Mouse (Mus musculus): Measurements from ENCODE around the gene Itpr2. TPM values are rescaled to one million over a fixed set of nuclear protein-coding genes. Genes with fewer than 3 reads are reported as not detected.

The Itpr2 gene
- polyA plus RNA-seq, 1 experiment from 2014 or later: 8.0 TPM

- Histone ChIP-seq H3K9ac (no peak overlapping the region), H3K4me1 (peaks cover 2% of the 10 kb centered on the region; the same call in 1 of the 2 replicates), H3K36me3 (no peaks in the 10 kb centered on the region), H3K4me3 (no peak overlapping the region), H3K27ac (no peak overlapping the region), H3K4me2 (replicated peaks) (no peak overlapping the region), H3K9me3 (replicated peaks) (no peaks in the 10 kb centered on the region), H3K27me3 (no peaks in the 10 kb centered on the region)
- no peak for ATAC-seq (ENCODE audit: low FRiP score)
- WGBS: 93% methylated on average over 3 of the region's 3 CpGs
Measured at GRCm38 (mm10) chr6:146212339-146212738, 289.7 kb downstream of the Itpr2 start.

DNA sequence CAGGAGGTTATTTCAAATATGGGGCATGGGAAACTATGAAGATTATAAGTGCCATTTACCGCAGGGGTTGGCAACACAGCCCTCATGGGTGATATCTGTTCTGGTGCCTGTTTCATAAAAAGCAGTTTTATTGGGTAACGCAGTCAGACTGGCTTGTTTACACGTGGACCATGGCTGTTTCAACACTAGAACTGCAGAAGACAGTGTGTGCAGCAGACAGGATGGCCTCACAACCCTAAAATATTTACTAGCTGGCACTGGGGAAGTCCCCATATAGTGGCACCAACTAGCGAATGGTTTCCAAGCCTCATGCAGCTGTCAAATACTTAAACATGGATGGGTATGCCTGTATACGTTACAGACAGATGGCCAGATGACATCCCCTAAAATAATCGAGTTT lies 290.8 kb downstream of the Itpr2 start:
- no peak overlapping the region for H3K4me2 ChIP-seq (replicated peaks)
- no peak overlapping the region for H3K9ac ChIP-seq
- no peak overlapping the region for H3K4me3 ChIP-seq
- H3K36me3 ChIP-seq: no peaks in the 10 kb centered on the region
- WGBS: 87% methylated on average over 6 of the region's 6 CpGs
- no peak overlapping the region for H3K27ac ChIP-seq
- H3K4me1 ChIP-seq: peaks cover 2% of the 10 kb centered on the region; the same call in 1 of the 2 replicates
- no peak for ATAC-seq (ENCODE audit: low FRiP score)
- H3K27me3 ChIP-seq: no peaks in the 10 kb centered on the region
- no peaks in the 10 kb centered on the region for H3K9me3 ChIP-seq (replicated peaks)

- H3K27me3 ChIP-seq: no peaks in the 10 kb centered on the region
- H3K4me3 ChIP-seq: no peak overlapping the region
- H3K27ac ChIP-seq: no peak overlapping the region
- no peak for ATAC-seq (ENCODE audit: low FRiP score)
- 77% methylated on average over 6 of the region's 6 CpGs for WGBS
- H3K4me1 ChIP-seq: no peaks in the 10 kb centered on the region
- no peaks in the 10 kb centered on the region for H3K36me3 ChIP-seq
- H3K9ac ChIP-seq: no peak overlapping the region
- H3K4me2 ChIP-seq (replicated peaks): no peak overlapping the region
- H3K9me3 ChIP-seq (replicated peaks): no peaks in the 10 kb centered on the region
Measured at GRCm38 (mm10) chr6:146208983-146209382, 293.0 kb downstream of the Itpr2 start.

DNA sequence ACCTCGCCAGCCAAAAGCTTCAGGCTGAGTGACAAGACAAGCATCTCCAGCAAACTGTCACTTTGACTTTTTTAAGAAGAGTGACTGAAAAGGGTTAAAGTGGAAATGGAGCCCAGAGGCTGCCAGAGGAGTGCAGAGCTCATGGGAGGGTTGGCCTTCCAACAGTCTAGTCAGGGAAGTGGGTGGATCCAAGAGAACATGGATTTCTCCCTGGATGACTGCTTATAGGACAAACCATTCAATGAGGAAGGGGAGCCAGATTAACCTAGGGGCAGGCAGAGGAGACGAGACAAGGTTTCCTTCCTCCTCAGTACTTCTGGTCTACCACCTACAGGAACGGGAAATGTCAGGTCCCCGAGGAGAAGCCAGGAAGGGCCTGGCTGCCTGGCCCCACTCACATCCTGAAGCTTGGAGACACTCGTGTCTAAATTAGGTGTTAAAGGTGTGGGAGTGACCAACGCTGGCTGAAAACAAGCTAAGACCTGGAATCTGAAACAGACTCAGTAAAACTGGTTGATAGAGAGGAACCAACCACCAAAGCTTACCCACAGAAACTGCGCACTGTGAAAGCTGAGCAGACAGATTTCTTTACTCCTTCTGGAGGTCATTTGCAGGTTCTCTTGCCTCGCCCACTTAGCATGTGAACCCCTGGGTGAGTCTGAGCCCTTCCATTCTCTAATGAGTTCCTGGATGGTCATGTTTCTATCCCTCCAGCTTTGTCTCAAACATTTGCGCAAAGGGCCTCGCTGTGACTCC lies 294.6 kb downstream of the Itpr2 start:
- no peak overlapping the region for H3K4me3 ChIP-seq
- H3K27ac ChIP-seq: no peak overlapping the region
- H3K9me3 ChIP-seq (replicated peaks): no peaks in the 10 kb centered on the region
- no peaks in the 10 kb centered on the region for H3K27me3 ChIP-seq
- no peak overlapping the region for H3K9ac ChIP-seq
- H3K4me2 ChIP-seq (replicated peaks): no peak overlapping the region
- no peaks in the 10 kb centered on the region for H3K36me3 ChIP-seq
- WGBS: 85% methylated on average over 10 of the region's 10 CpGs
- no peak for ATAC-seq (ENCODE audit: low FRiP score)
- no peaks in the 10 kb centered on the region for H3K4me1 ChIP-seq

DNA sequence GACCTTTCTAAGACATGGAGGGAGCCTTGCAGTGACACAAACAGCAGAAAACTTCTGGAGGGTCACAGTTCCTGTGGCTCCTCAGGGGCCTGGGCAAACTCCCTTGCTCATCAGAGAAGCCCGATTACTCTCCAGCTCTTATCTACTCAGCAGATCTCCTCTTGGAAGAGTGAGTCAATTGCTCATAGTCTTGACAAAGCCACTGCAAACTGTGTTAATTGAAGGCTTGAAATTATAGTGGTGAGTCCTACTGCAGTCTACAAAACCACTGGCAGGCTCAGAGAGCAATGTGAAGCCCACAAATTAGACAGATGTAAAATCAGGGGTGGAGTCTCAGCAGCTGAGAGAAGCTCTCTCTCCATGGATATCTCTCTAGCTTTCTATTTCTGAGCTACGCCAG lies 296.9 kb downstream of the Itpr2 start:
- Histone ChIP-seq H3K9ac (no peak overlapping the region), H3K9me3 (replicated peaks) (no peaks in the 10 kb centered on the region), H3K36me3 (no peaks in the 10 kb centered on the region), H3K4me2 (replicated peaks) (no peak overlapping the region), H3K4me1 (no peaks in the 10 kb centered on the region), H3K4me3 (no peak overlapping the region), H3K27ac (no peak overlapping the region), H3K27me3 (no peaks in the 10 kb centered on the region)
- ATAC-seq (ENCODE audit: low FRiP score): no peak
- 81% methylated on average over 2 of the region's 2 CpGs for WGBS

DNA sequence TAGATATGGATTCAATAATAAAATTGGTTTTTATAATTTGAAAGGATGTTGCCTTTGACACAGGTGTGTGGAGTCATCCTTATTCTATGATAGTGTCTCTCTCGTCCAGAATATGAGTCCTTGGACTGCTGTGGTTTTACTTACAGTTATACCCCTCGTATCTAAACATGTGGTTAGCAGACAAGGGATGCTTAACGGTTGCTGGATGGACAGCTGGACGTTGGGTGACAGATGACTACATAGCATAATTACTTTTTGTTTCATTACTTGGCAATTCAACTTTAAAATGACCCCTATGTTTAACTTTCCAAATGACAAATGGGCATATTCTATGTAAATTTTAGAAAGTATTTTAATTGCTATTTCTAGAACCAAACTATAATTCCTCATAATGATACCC lies 297.6 kb downstream of the Itpr2 start:
- 83% methylated on average over 4 of the region's 4 CpGs for WGBS
- no peak overlapping the region for H3K4me2 ChIP-seq (replicated peaks)
- no peak overlapping the region for H3K27ac ChIP-seq
- no peaks in the 10 kb centered on the region for H3K36me3 ChIP-seq
- H3K9me3 ChIP-seq (replicated peaks): no peaks in the 10 kb centered on the region
- H3K9ac ChIP-seq: no peak overlapping the region
- ATAC-seq (ENCODE audit: low FRiP score): no peak
- no peaks in the 10 kb centered on the region for H3K27me3 ChIP-seq
- H3K4me1 ChIP-seq: no peaks in the 10 kb centered on the region
- H3K4me3 ChIP-seq: no peak overlapping the region

GRCm38 (mm10) chr6:146197868-146198379 lies 304.1 kb downstream of the Itpr2 start:
- ATAC-seq (ENCODE audit: low FRiP score): no peak
- Histone ChIP-seq H3K4me3 (no peak overlapping the region), H3K9ac (no peak overlapping the region), H3K4me2 (replicated peaks) (no peak overlapping the region), H3K4me1 (no peaks in the 10 kb centered on the region), H3K27me3 (no peaks in the 10 kb centered on the region), H3K27ac (no peak overlapping the region), H3K9me3 (replicated peaks) (0 out of 2 replicates have a peak, but pooled peaks cover 6% of the 10 kb centered on the region), H3K36me3 (no peaks in the 10 kb centered on the region)
- 93% methylated on average over 7 of the region's 7 CpGs for WGBS

- Histone ChIP-seq H3K36me3 (no peaks in the 10 kb centered on the region), H3K9me3 (replicated peaks) (0 out of 2 replicates have a peak, but pooled peaks cover 6% of the 10 kb centered on the region), H3K27me3 (no peaks in the 10 kb centered on the region), H3K4me3 (no peak overlapping the region), H3K4me1 (no peaks in the 10 kb centered on the region), H3K27ac (no peak overlapping the region), H3K4me2 (replicated peaks) (no peak overlapping the region), H3K9ac (no peak overlapping the region)
- 90% methylated on average over 1 of the region's 1 CpGs for WGBS
- no peak for ATAC-seq (ENCODE audit: low FRiP score)
Measured at GRCm38 (mm10) chr6:146196701-146197100, 305.3 kb downstream of the Itpr2 start.

- Histone ChIP-seq H3K4me2 (replicated peaks) (no peak overlapping the region), H3K9me3 (replicated peaks) (0 out of 2 replicates have a peak, but pooled peaks cover 6% of the 10 kb centered on the region), H3K9ac (no peak overlapping the region), H3K36me3 (no peaks in the 10 kb centered on the region), H3K4me3 (no peak overlapping the region), H3K4me1 (no peaks in the 10 kb centered on the region), H3K27me3 (no peaks in the 10 kb centered on the region), H3K27ac (no peak overlapping the region)
- no peak for ATAC-seq (ENCODE audit: low FRiP score)
- WGBS: 89% methylated on average over 7 of the region's 7 CpGs
Measured at GRCm38 (mm10) chr6:146195854-146196457, 306.1 kb downstream of the Itpr2 start.

DNA sequence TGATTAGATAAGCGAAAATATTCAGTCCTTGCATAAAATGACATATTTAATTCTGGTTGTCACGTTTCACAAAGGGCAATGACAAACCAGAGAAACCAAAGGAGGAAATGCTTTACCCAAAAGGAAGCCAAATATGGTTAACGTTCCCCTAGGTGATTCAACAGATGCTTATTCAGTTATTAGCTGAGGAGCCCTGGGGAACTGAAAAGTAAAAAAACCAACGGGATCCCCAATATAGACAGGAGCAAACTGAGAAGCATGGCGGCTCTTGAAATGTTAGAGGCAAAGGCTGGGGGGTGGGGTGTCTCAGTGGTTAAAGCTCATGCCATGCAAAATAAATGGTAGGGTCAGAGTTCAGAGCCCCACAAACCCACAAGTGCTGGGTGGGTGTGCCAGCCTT lies 310.1 kb downstream of the Itpr2 start:
- Histone ChIP-seq H3K4me1 (peaks cover 2% of the 10 kb centered on the region; the same call in 1 of the 2 replicates), H3K9ac (no peak overlapping the region), H3K27me3 (no peaks in the 10 kb centered on the region), H3K9me3 (replicated peaks) (0 out of 2 replicates have a peak, but pooled peaks cover 6% of the 10 kb centered on the region), H3K36me3 (no peaks in the 10 kb centered on the region), H3K27ac (no peak overlapping the region), H3K4me2 (replicated peaks) (no peak overlapping the region), H3K4me3 (no peak overlapping the region)
- WGBS: 87% methylated on average over 5 of the region's 5 CpGs
- ATAC-seq (ENCODE audit: low FRiP score): no peak

- Histone ChIP-seq H3K27me3 (no peaks in the 10 kb centered on the region), H3K4me2 (replicated peaks) (no peak overlapping the region), H3K9ac (no peak overlapping the region), H3K4me3 (no peak overlapping the region), H3K4me1 (peaks cover 2% of the 10 kb centered on the region; the same call in 1 of the 2 replicates), H3K27ac (no peak overlapping the region), H3K9me3 (replicated peaks) (0 out of 2 replicates have a peak, but pooled peaks cover 6% of the 10 kb centered on the region), H3K36me3 (no peaks in the 10 kb centered on the region)
- ATAC-seq (ENCODE audit: low FRiP score): no peak
- 61% methylated on average over 8 of the region's 8 CpGs for WGBS
Measured at GRCm38 (mm10) chr6:146190006-146190405, 312.0 kb downstream of the Itpr2 start.

GRCm38 (mm10) chr6:146185532-146185931 lies 316.5 kb downstream of the Itpr2 start:
- H3K27ac ChIP-seq: no peak overlapping the region
- no peak overlapping the region for H3K4me2 ChIP-seq (replicated peaks)
- no peaks in the 10 kb centered on the region for H3K36me3 ChIP-seq
- H3K4me3 ChIP-seq: no peak overlapping the region
- no peaks in the 10 kb centered on the region for H3K27me3 ChIP-seq
- 90% methylated on average over 2 of the region's 2 CpGs for WGBS
- H3K9me3 ChIP-seq (replicated peaks): no peaks in the 10 kb centered on the region
- ATAC-seq (ENCODE audit: low FRiP score): no peak
- no peak overlapping the region for H3K9ac ChIP-seq
- peaks cover 2% of the 10 kb centered on the region; the same call in 1 of the 2 replicates for H3K4me1 ChIP-seq

Measured in hindbrain, embryonic 12.5 days (tissue).